Mouse (Mus musculus) MEL (cell line): ENCODE data around the gene Tbc1d9b. TPM values are rescaled to one million over a fixed set of nuclear protein-coding genes. Genes with fewer than 3 reads are reported as not detected.

Experiments used
- DNase-seq: peaks from one replicate; pipeline ENCODE4 v3.0.0; 2011; ENCODE audit warnings: low read depth, low spot score
- H3K27ac ChIP-seq: 2 replicates; pipeline ENCODE4 v1.5.1; 2012; ENCODE audit warnings: low read depth, mild to moderate bottlenecking, control low read depth, low read length, moderate library complexity; ENCODE audit not compliant: control insufficient read depth
- H3K27me3 ChIP-seq, 2 experiments: fragments of 150-350 bp in 1 of 2; sonication (generic) in 1 of 2; 2 replicates each; pipeline ENCODE4 v1.6.1; 2012; ENCODE audit warnings: low read length in 2 of 2, mild to moderate bottlenecking in 2 of 2, improper control_type of control experiment in 1 of 2, moderate library complexity in 1 of 2; ENCODE audit not compliant: insufficient read depth in 2 of 2, control insufficient read depth in 1 of 2
- H3K36me3 ChIP-seq, 2 experiments: 2 replicates each; pipeline ENCODE4 v1.6.1; 2012 to 2014; ENCODE audit warnings: low read length in 2 of 2, improper control_type of control experiment in 1 of 2, inconsistent platforms in 1 of 2, mild to moderate bottlenecking in 1 of 2; ENCODE audit not compliant: insufficient read depth in 2 of 2, control insufficient read depth in 1 of 2
- H3K4me1 ChIP-seq, 2 experiments: fragments of 150-350 bp in 1 of 2; sonication (generic) in 1 of 2; 2 replicates each; pipeline ENCODE4 v1.6.1; 2012; ENCODE audit warnings: low read length in 2 of 2, improper control_type of control experiment in 1 of 2, mild to moderate bottlenecking in 1 of 2; ENCODE audit not compliant: insufficient read depth in 2 of 2, control insufficient read depth in 1 of 2
- H3K4me3 ChIP-seq, 2 experiments: fragments of 150-350 bp in 1 of 2; sonication (generic) in 1 of 2; 2 replicates each; pipeline ENCODE4 v1.5.1; 2012; ENCODE audit warnings: low read depth in 2 of 2, low read length in 2 of 2, mild to moderate bottlenecking in 2 of 2, moderate library complexity in 2 of 2, control low read depth in 1 of 2, improper control_type of control experiment in 1 of 2; ENCODE audit not compliant: control insufficient read depth in 1 of 2, insufficient read depth in 1 of 2
- H3K79me2 ChIP-seq: 2 replicates; pipeline ENCODE4 v1.6.1; 2012; ENCODE audit warnings: mild to moderate bottlenecking, low read length, moderate library complexity; ENCODE audit not compliant: control insufficient read depth, poor library complexity, insufficient read depth
- H3K9ac ChIP-seq: 2 replicates; pipeline ENCODE4 v1.6.1; 2012; ENCODE audit warnings: low read depth, mild to moderate bottlenecking, control low read depth, low read length, moderate library complexity; ENCODE audit not compliant: control insufficient read depth, poor library complexity, severe bottlenecking
- H3K9me3 ChIP-seq: fragments of 150-350 bp; sonication (generic); replicated peaks from 2 replicates; pipeline ENCODE4 v1.6.1; 2012; ENCODE audit warnings: mild to moderate bottlenecking, low read length, improper control_type of control experiment, moderate library complexity; ENCODE audit not compliant: insufficient read depth
- BHLHE40 ChIP-seq: IDR thresholded peaks from 2 replicates; pipeline ENCODE4 v1.6.1; 2012; ENCODE audit warnings: low read depth, mild to moderate bottlenecking, inconsistent platforms, low read length, improper control_type of control experiment, borderline replicate concordance
- CHD1 ChIP-seq: IDR thresholded peaks from 2 replicates; pipeline ENCODE4 v1.6.1; 2012; ENCODE audit warnings: low read depth, mild to moderate bottlenecking, inconsistent platforms, low read length, improper control_type of control experiment
- CHD2 ChIP-seq: IDR thresholded peaks from 2 replicates; pipeline ENCODE4 v1.6.1; 2011; ENCODE audit warnings: low read length, improper control_type of control experiment
- CTCF ChIP-seq, 3 experiments: IDR thresholded peaks in 2 of 3; conservative IDR thresholded peaks in 1 of 3; 2 replicates each; pipeline ENCODE4 v1.5.1; 2011 to 2012; ENCODE audit warnings: low read length in 3 of 3, low read depth in 2 of 3, mild to moderate bottlenecking in 2 of 3, improper control_type of control experiment in 1 of 3, inconsistent platforms in 1 of 3, mixed read lengths in 1 of 3, moderate library complexity in 1 of 3; ENCODE audit not compliant: control insufficient read depth in 1 of 3, insufficient read depth in 1 of 3, poor library complexity in 1 of 3, severe bottlenecking in 1 of 3
- E2F4 ChIP-seq: IDR thresholded peaks from 2 replicates; pipeline ENCODE4 v1.6.1; 2011; ENCODE audit warnings: low read depth, low read length, improper control_type of control experiment, borderline replicate concordance
- ELF1 ChIP-seq: IDR thresholded peaks from 2 replicates; pipeline ENCODE4 v1.6.1; 2014; ENCODE audit warnings: low read depth, mild to moderate bottlenecking, inconsistent platforms, low read length, improper control_type of control experiment, moderate library complexity
- EP300 ChIP-seq, 2 experiments: IDR thresholded peaks; 2 replicates each; pipeline ENCODE4 v1.6.1; 2011; ENCODE audit warnings: improper control_type of control experiment in 2 of 2, low read length in 2 of 2, low read depth in 1 of 2, mild to moderate bottlenecking in 1 of 2
- GATA1 ChIP-seq: IDR thresholded peaks from 2 replicates; pipeline ENCODE4 v1.6.1; 2011; ENCODE audit warnings: low read depth, low read length, improper control_type of control experiment
- HCFC1 ChIP-seq: IDR thresholded peaks from 2 replicates; pipeline ENCODE4 v1.6.1; 2012; ENCODE audit warnings: low read depth, mild to moderate bottlenecking, inconsistent platforms, low read length, improper control_type of control experiment, moderate library complexity
- JUND ChIP-seq: IDR thresholded peaks from 2 replicates; pipeline ENCODE4 v1.6.1; 2011; ENCODE audit warnings: low read depth, mild to moderate bottlenecking, improper control_type of control experiment, low read length
- MAFK ChIP-seq: IDR thresholded peaks from 2 replicates; pipeline ENCODE4 v1.6.1; 2011; ENCODE audit warnings: low read depth, mild to moderate bottlenecking, low read length, improper control_type of control experiment, borderline replicate concordance
- MAX ChIP-seq: IDR thresholded peaks from 2 replicates; pipeline ENCODE4 v1.6.1; 2011; ENCODE audit warnings: low read length, improper control_type of control experiment
- MEF2A ChIP-seq: IDR thresholded peaks from 2 replicates; pipeline ENCODE4 v1.6.1; 2014; ENCODE audit warnings: low read depth, mild to moderate bottlenecking, inconsistent platforms, low read length, improper control_type of control experiment; ENCODE audit not compliant: poor library complexity, insufficient replicate concordance, severe bottlenecking; ENCODE audit errors: extremely low read depth
- MXI1 ChIP-seq: IDR thresholded peaks from 2 replicates; pipeline ENCODE4 v1.6.1; 2011; ENCODE audit warnings: mild to moderate bottlenecking, low read depth, low read length, improper control_type of control experiment
- MYB ChIP-seq: IDR thresholded peaks from 2 replicates; pipeline ENCODE4 v1.6.1; 2011; ENCODE audit warnings: mild to moderate bottlenecking, low read depth, low read length, improper control_type of control experiment
- MYC ChIP-seq: IDR thresholded peaks from 2 replicates; pipeline ENCODE4 v1.6.1; 2011; ENCODE audit warnings: low read depth, mild to moderate bottlenecking, low read length, improper control_type of control experiment, moderate library complexity
- NELFE ChIP-seq: IDR thresholded peaks from 2 replicates; pipeline ENCODE4 v1.6.1; 2011; ENCODE audit warnings: low read depth, low read length, improper control_type of control experiment
- NRF1 ChIP-seq: IDR thresholded peaks from 2 replicates; pipeline ENCODE4 v1.6.1; 2014; ENCODE audit warnings: low read depth, mild to moderate bottlenecking, inconsistent platforms, low read length, improper control_type of control experiment, moderate library complexity; ENCODE audit not compliant: poor library complexity, insufficient read depth, severe bottlenecking
- POLR2A ChIP-seq, 2 experiments: IDR thresholded peaks; 2 replicates each; pipeline ENCODE4 v1.6.1; 2011 to 2012; ENCODE audit warnings: low read length in 2 of 2, mild to moderate bottlenecking in 2 of 2, control low read depth in 1 of 2, improper control_type of control experiment in 1 of 2, low read depth in 1 of 2, moderate library complexity in 1 of 2; ENCODE audit not compliant: control insufficient read depth in 1 of 2, insufficient read depth in 1 of 2, poor library complexity in 1 of 2
- POLR2AphosphoS2 ChIP-seq: IDR thresholded peaks from 2 replicates; pipeline ENCODE4 v1.6.1; 2011; ENCODE audit warnings: low read length, improper control_type of control experiment
- RCOR1 ChIP-seq: IDR thresholded peaks from 2 replicates; pipeline ENCODE4 v1.6.1; 2012; ENCODE audit warnings: low read depth, mild to moderate bottlenecking, inconsistent platforms, low read length, improper control_type of control experiment
- SIN3A ChIP-seq: IDR thresholded peaks from 2 replicates; pipeline ENCODE4 v1.6.1; 2012; ENCODE audit warnings: low read length, improper control_type of control experiment, inconsistent platforms
- SMC3 ChIP-seq: IDR thresholded peaks from 2 replicates; pipeline ENCODE4 v1.6.1; 2011; ENCODE audit warnings: low read depth, low read length, improper control_type of control experiment
- TAL1 ChIP-seq: IDR thresholded peaks from 2 replicates; pipeline ENCODE4 v1.6.1; 2012; ENCODE audit warnings: mild to moderate bottlenecking, inconsistent platforms, low read length, moderate library complexity, mixed read lengths
- TBP ChIP-seq: IDR thresholded peaks from 2 replicates; pipeline ENCODE4 v1.8.0; 2011; ENCODE audit warnings: low read depth, low read length, improper control_type of control experiment
- TCF12 ChIP-seq: IDR thresholded peaks from 2 replicates; pipeline ENCODE4 v1.6.1; 2014; ENCODE audit warnings: low read depth, mild to moderate bottlenecking, inconsistent platforms, low read length, improper control_type of control experiment, moderate library complexity
- USF1 ChIP-seq: IDR thresholded peaks from 2 replicates; pipeline ENCODE4 v1.6.1; 2014; ENCODE audit warnings: low read depth, mild to moderate bottlenecking, inconsistent platforms, low read length, improper control_type of control experiment, moderate library complexity
- USF2 ChIP-seq, 2 experiments: IDR thresholded peaks; 2 replicates each; pipeline ENCODE4 v1.6.1; 2011 to 2012; ENCODE audit warnings: improper control_type of control experiment in 2 of 2, low read length in 2 of 2, borderline replicate concordance in 1 of 2, inconsistent platforms in 1 of 2, low read depth in 1 of 2, mild to moderate bottlenecking in 1 of 2; ENCODE audit not compliant: insufficient read depth in 1 of 2
- ZC3H11A ChIP-seq: IDR thresholded peaks from 2 replicates; pipeline ENCODE4 v1.6.1; 2012; ENCODE audit warnings: low read depth, mild to moderate bottlenecking, inconsistent platforms, low read length, improper control_type of control experiment
- ZKSCAN1 ChIP-seq: IDR thresholded peaks from 2 replicates; pipeline ENCODE4 v1.6.1; 2012; ENCODE audit warnings: low read depth, mild to moderate bottlenecking, inconsistent platforms, low read length, improper control_type of control experiment, moderate library complexity
- ZMIZ1 ChIP-seq: IDR thresholded peaks from 2 replicates; pipeline ENCODE4 v1.6.1; 2012; ENCODE audit warnings: low read depth, mild to moderate bottlenecking, inconsistent platforms, low read length, improper control_type of control experiment, moderate library complexity
- ZNF384 ChIP-seq: IDR thresholded peaks from 2 replicates; pipeline ENCODE4 v1.6.1; 2012; ENCODE audit warnings: low read depth, mild to moderate bottlenecking, inconsistent platforms, low read length, improper control_type of control experiment
- polyA plus RNA-seq, 2 experiments: library from polyadenylated mRNA; stranded (reverse) in 1 of 2; unstranded in 1 of 2; fragments of >175 nt in 1 of 2; fragments of >200 nt in 1 of 2; gene quantifications; 2 replicates each; pipeline versions ENCODE4 v1.2.1 to v1.2.4; 2012; ENCODE audit warnings: low replicate concordance in 2 of 2, low read depth in 1 of 2; ENCODE audit not compliant: insufficient read length in 2 of 2, insufficient read depth in 1 of 2, missing spikeins in 1 of 2
- total RNA-seq: library from RNA; depleted of rRNA; stranded (reverse); fragments of 300-350 nt; gene quantifications from 2 replicates; pipeline ENCODE4 v1.2.3, GENCODE M21; 2012

Tbc1d9b gene
- total and polyA plus RNA-seq, 3 experiments, result 18.6 to 32.5 TPM; not detected in 1

DNA sequence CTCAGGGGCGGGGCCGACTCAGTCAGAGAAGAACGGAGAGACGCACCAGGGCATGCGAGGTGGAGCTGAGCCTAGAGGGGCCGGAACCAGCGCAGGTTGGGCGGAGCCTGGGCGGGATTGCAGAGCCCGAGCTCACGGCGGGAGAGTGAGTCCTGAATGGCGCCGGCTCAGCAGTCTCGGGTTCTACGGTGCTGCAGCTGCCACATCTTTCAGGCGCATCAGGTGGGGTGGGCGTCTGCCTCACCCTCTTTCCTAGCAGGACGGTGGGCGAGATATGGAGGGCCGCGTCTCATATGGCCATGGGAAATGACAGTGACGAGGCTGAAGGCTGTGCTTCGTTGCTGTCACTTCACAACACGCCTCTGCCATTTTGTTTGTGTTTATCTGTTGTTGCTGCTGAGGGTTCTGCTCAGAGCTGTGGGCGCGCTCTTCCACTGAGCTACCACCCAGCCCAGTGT is 43.6 kb downstream of the Tbc1d9b start (continued):
- TF ChIP-seq ZNF384 (no peak; the same call in 1 of the 2 replicates), MXI1 (peak; percentile 93), JUND (no peak), ZC3H11A (no peak), TCF12 (peak; percentile 83), RCOR1 (no peak), TBP (peak; percentile 50; the same call in 1 of the 2 replicates), NRF1 (peak; percentile 58; the same call in 1 of the 2 replicates), EP300 (IDR thresholded peaks at IDR 0.05; ENCODE audit: low read depth in 1 of 2, low read length in 2 of 2) (no peak; a peak in 1 of 4 replicates), MYB (0 out of 2 replicates have a peak, but pooled peaks have one; percentile 13), NELFE (peak; percentile 98), CHD2 (no peak), MAFK (no peak), MAX (peak; percentile 75; the same call in 1 of the 2 replicates), E2F4 (peak; percentile 93; the same call in 1 of the 2 replicates), SIN3A (peak; percentile 98), CHD1 (no peak), USF1 (peak; percentile 33; the same call in 1 of the 2 replicates), ZMIZ1 (peak; percentile 95; the same call in 1 of the 2 replicates), POLR2AphosphoS2 (peak; percentile 98), HCFC1 (peak; percentile 93), USF2 (IDR thresholded peaks at IDR 0.05; ENCODE audit: borderline replicate concordance in 1 of 2, insufficient read depth in 1 of 2, low read depth in 1 of 2, low read length in 2 of 2) (no peak), BHLHE40 (no peak), MEF2A (no peak)

DNA sequence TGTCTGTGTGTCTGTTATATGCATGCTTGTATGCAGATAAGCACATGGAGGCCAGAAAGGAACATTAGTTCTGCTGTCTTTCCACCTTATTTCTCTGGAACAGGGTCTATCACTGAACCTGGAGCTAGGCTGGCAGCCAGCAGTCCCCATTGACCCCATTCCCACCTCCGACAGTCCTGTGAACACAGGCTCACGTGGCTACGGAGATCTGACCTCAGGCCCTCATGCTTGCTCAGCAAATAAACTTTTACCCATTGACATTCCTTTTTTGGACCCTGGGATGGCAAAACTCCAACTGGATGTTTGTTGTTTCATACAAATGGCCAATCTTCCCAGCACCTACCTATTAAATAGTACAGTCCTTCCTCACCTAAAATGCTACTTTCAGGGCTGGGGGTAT is 45.2 kb downstream of the Tbc1d9b start:
- Histone ChIP-seq H3K36me3 (peaks cover 0 to 8% of the 10 kb centered on the region in 2 experiments; a peak in 2 of 4 replicates), H3K4me1 (peaks cover 2 to 10% of the 10 kb centered on the region in 2 experiments; a peak in 3 of 4 replicates), H3K27me3 (no peaks in the 10 kb centered on the region), H3K9me3 (no peaks in the 10 kb centered on the region), H3K4me3 (no peak overlapping the region), H3K27ac (no peak overlapping the region)
- no peak for DNase-seq
- TF ChIP-seq NELFE (no peak), BHLHE40 (no peak), POLR2A (IDR thresholded peaks at IDR 0.05; ENCODE audit: control insufficient read depth in 1 of 2, insufficient read depth in 1 of 2, low read depth in 1 of 2, low read length in 2 of 2, poor library complexity in 1 of 2) (no peak), ELF1 (no peak), MXI1 (no peak), ZKSCAN1 (no peak), POLR2AphosphoS2 (no peak), ZC3H11A (no peak), CTCF (IDR thresholded peaks at IDR 0.05 in 2 of 3, conservative IDR thresholded peaks at IDR 0.05 in 1 of 3; ENCODE audit: control insufficient read depth in 1 of 3, insufficient read depth in 1 of 3, low read depth in 2 of 3, low read length in 3 of 3, poor library complexity in 1 of 3, severe bottlenecking in 1 of 3) (no peak), CHD1 (no peak), GATA1 (no peak), EP300 (IDR thresholded peaks at IDR 0.05; ENCODE audit: low read depth in 1 of 2, low read length in 2 of 2) (no peak), TCF12 (no peak), E2F4 (no peak), TBP (no peak), MYC (no peak), TAL1 (no peak), SMC3 (no peak)
- TF ChIP-seq, all 39 proteins: peak for 0
- Histone ChIP-seq H3K9ac (no peak overlapping the region), H3K79me2 (no peaks in the 10 kb centered on the region; the same call in 1 of the 2 replicates)
